Mouse (Mus musculus): ENCODE results near the gene Napsa. TPM values are rescaled to one million over a fixed set of nuclear protein-coding genes. Genes with fewer than 3 reads are reported as not detected.

Gene Napsa
- polyA plus RNA-seq, 1 experiment from 2014 or later = 1.9 TPM

DNA sequence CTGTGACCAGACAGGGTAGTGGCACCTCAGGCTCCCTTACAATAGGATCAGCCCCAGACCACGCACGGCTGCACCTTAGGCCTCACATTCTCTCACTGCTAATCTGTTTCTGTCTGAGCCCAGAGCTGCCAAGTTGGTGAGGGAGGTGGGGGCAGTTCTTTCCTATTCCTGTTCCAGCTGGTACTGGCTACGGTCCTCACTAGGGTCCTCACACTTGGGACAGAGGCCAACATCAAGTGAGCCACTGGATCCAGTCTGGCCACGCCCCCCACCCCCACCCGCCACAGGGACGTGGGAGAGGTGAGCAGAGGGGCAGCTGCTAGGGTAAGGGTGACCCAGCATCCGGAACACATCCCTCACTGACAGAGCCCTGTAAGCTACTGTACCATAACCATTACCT, 35.2 kb upstream of the Napsa start:
- no peaks in the 10 kb centered on the region for H3K9me3 ChIP-seq (replicated peaks; ENCODE audit: control insufficient read depth, low read length, poor library complexity, severe bottlenecking)
- H3K4me1 ChIP-seq (ENCODE audit: control insufficient read depth, insufficient read depth, low read length) = no peaks in the 10 kb centered on the region
- peaks cover 4% of the 10 kb centered on the region; the same call in 1 of the 2 replicates for H3K36me3 ChIP-seq (ENCODE audit: control insufficient read depth, insufficient read depth, low read length)
- no peak overlapping the region for H3K4me3 ChIP-seq (ENCODE audit: low read depth, low read length)
- H3K4me2 ChIP-seq (ENCODE audit: low read length) = no peak overlapping the region
- no peak overlapping the region for H3K9ac ChIP-seq (ENCODE audit: low read depth, low read length)
- WGBS = 78% methylated on average over 7 of the region's 7 CpGs
- ATAC-seq = no peak
- no peaks in the 10 kb centered on the region for H3K27me3 ChIP-seq (ENCODE audit: control insufficient read depth, insufficient read depth, low read depth, low read length)
- no peak overlapping the region for H3K27ac ChIP-seq (ENCODE audit: low read length)

DNA sequence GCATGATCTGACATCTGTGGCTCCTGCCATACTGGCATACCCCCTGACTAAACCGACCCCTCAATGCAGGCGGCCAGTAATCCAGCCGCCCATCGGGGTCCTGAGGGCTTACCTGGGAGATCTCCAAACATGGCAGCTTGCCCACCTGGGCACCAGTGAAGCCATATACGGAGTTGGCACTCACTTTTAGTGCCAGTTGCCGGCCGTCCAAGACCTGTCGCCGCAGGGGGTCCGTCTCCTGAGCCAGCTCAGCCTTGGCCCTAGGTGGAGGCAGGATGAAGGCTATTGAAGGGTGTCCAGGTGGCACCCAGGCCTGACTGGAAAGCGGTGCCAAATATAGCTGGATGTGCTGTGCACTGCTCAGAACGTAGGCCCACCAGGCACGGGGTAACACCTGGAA, 34.7 kb upstream of the Napsa start:
- H3K4me3 ChIP-seq (ENCODE audit: low read depth, low read length) = no peak overlapping the region
- H3K27me3 ChIP-seq (ENCODE audit: control insufficient read depth, insufficient read depth, low read depth, low read length) = no peaks in the 10 kb centered on the region
- no peak overlapping the region for H3K27ac ChIP-seq (ENCODE audit: low read length)
- 93% methylated on average over 13 of the region's 13 CpGs for WGBS
- H3K36me3 ChIP-seq (ENCODE audit: control insufficient read depth, insufficient read depth, low read length) = peaks cover 4% of the 10 kb centered on the region; the same call in 1 of the 2 replicates
- H3K9ac ChIP-seq (ENCODE audit: low read depth, low read length) = no peak overlapping the region
- H3K4me2 ChIP-seq (ENCODE audit: low read length) = no peak overlapping the region
- no peak for ATAC-seq
- no peaks in the 10 kb centered on the region for H3K4me1 ChIP-seq (ENCODE audit: control insufficient read depth, insufficient read depth, low read length)
- no peaks in the 10 kb centered on the region for H3K9me3 ChIP-seq (replicated peaks; ENCODE audit: control insufficient read depth, low read length, poor library complexity, severe bottlenecking)

DNA sequence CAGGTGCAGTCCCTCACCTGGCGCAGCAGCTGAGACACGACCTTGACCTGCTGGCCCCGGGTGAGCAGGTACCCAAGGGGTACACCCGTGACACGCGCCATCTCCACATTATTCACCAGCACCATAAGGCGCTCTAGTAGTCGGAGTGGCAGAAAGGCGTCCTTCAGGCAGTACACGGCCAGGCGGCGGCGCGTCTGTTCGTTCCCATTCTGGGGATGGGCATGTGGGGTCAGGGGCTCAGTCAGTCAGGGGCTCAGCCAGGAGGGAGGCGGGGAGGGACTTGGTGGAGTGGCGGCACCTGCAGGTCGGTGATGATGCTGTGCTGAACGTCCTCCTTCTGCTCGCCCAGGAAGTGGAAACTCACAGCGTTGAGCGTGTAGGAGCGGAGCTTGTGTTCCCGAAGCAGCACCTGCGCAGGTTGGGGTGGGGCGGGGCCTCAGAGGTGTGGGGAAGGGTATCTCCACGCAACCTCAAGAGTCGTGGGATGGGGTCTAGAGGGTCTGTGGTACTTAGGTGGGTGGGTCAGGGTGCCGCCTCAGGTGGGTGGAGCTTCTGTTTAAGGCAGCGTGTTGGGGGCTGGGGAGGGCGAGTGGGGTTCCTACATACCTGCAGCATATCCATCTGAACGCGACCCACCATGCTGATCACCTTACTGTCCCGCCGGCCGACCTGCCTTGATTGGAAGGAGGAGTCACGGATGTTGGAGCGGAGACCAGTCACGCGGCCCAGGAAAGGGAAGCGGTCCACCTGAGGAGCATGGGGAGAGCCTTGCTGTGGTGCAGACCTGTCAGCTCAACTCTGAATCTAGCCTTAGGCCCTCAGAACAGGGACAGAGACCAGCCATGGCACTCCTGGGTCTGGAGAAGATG, 33.2 kb upstream of the Napsa start:
- H3K36me3 ChIP-seq (ENCODE audit: control insufficient read depth, insufficient read depth, low read length) = peaks cover 4% of the 10 kb centered on the region; the same call in 1 of the 2 replicates
- no peaks in the 10 kb centered on the region for H3K9me3 ChIP-seq (replicated peaks; ENCODE audit: control insufficient read depth, low read length, poor library complexity, severe bottlenecking)
- 94% methylated on average over 40 of the region's 41 CpGs for WGBS
- H3K4me1 ChIP-seq (ENCODE audit: control insufficient read depth, insufficient read depth, low read length) = no peaks in the 10 kb centered on the region
- H3K4me2 ChIP-seq (ENCODE audit: low read length) = no peak overlapping the region
- H3K27me3 ChIP-seq (ENCODE audit: control insufficient read depth, insufficient read depth, low read depth, low read length) = no peaks in the 10 kb centered on the region
- no peak overlapping the region for H3K27ac ChIP-seq (ENCODE audit: low read length)
- no peak for ATAC-seq
- no peak overlapping the region for H3K4me3 ChIP-seq (ENCODE audit: low read depth, low read length)
- no peak overlapping the region for H3K9ac ChIP-seq (ENCODE audit: low read depth, low read length)

DNA sequence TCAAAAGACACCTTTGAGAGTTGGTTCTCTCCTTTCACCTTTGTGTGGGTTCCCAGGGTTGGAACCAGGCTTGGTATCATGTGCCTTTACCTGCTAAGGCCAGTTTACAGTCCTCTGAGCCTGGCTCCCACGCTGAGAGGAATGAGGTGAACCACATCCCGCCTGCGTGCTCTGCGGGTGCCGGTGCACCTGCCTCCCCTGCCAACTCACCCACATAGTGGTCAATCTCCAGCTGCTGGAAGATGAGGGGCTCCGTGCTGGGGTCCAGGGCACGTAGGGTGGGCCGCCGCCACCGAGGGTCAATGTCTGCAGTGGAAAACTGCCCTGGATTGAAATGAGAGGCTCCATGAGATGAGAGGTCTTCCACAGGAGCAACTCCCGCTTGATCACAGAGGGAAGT, 29.6 kb upstream of the Napsa start:
- Histone ChIP-seq H3K4me2 (ENCODE audit: low read length) (no peak overlapping the region), H3K9ac (ENCODE audit: low read depth, low read length) (no peak overlapping the region), H3K36me3 (ENCODE audit: control insufficient read depth, insufficient read depth, low read length) (peaks cover 4% of the 10 kb centered on the region; the same call in 1 of the 2 replicates), H3K4me1 (ENCODE audit: control insufficient read depth, insufficient read depth, low read length) (peaks cover 2% of the 10 kb centered on the region), H3K27me3 (ENCODE audit: control insufficient read depth, insufficient read depth, low read depth, low read length) (no peaks in the 10 kb centered on the region), H3K4me3 (ENCODE audit: low read depth, low read length) (no peak overlapping the region), H3K9me3 (replicated peaks; ENCODE audit: control insufficient read depth, low read length, poor library complexity, severe bottlenecking) (no peaks in the 10 kb centered on the region), H3K27ac (ENCODE audit: low read length) (no peak overlapping the region)
- ATAC-seq = no peak
- 95% methylated on average over 11 of the region's 11 CpGs for WGBS

DNA sequence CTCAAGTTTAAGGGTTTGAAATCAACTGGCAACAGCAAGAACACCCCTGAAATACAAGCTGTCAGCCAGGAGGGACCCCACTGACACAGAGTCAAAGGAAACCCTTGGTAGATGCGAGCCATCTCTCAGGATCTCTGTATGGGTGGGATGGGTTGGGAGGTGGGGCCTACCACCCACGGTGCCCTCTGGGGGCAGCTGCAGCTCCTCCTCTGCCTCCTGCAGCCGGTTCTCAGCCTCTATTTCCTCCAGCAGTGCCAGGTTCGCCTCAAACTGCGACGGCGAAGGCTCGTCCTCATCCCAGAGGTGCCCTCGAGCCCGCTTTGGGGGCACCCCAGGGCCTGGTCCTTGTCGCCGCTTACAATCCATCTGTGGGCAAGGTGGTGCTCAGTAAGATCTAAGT, 29.1 kb upstream of the Napsa start:
- Histone ChIP-seq H3K36me3 (ENCODE audit: control insufficient read depth, insufficient read depth, low read length) (peaks cover 4% of the 10 kb centered on the region; the same call in 1 of the 2 replicates), H3K27ac (ENCODE audit: low read length) (no peak overlapping the region), H3K4me1 (ENCODE audit: control insufficient read depth, insufficient read depth, low read length) (peaks cover 7% of the 10 kb centered on the region), H3K9me3 (replicated peaks; ENCODE audit: control insufficient read depth, low read length, poor library complexity, severe bottlenecking) (no peaks in the 10 kb centered on the region), H3K27me3 (ENCODE audit: control insufficient read depth, insufficient read depth, low read depth, low read length) (no peaks in the 10 kb centered on the region), H3K9ac (ENCODE audit: low read depth, low read length) (no peak overlapping the region), H3K4me2 (ENCODE audit: low read length) (no peak overlapping the region), H3K4me3 (ENCODE audit: low read depth, low read length) (no peak overlapping the region)
- ATAC-seq = no peak
- 82% methylated on average over 12 of the region's 12 CpGs for WGBS

DNA sequence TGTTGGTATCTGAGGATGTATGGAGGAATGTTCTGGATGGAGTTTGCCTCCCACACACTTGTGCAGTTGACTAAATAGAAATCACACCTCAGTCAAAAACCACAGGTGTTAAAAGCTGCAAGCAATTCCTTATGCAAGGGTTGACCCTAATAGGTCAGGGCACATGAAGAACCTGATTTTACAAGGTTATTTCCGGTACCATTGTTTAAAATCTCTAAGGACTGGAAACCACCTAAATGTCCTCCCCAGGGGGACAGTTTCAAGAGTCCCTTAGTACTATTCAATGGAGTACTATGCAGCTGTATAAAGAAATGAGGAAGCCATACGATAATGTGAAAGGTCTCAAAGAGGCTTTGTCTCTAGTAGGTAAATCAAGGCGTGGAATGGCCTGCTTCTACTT, 25.9 kb upstream of the Napsa start:
- Histone ChIP-seq H3K27me3 (ENCODE audit: control insufficient read depth, insufficient read depth, low read depth, low read length) (no peaks in the 10 kb centered on the region), H3K36me3 (ENCODE audit: control insufficient read depth, insufficient read depth, low read length) (peaks cover 4% of the 10 kb centered on the region; the same call in 1 of the 2 replicates), H3K9ac (ENCODE audit: low read depth, low read length) (no peak overlapping the region), H3K4me1 (ENCODE audit: control insufficient read depth, insufficient read depth, low read length) (peaks cover 10% of the 10 kb centered on the region), H3K27ac (ENCODE audit: low read length) (no peak overlapping the region), H3K4me2 (ENCODE audit: low read length) (no peak overlapping the region), H3K4me3 (ENCODE audit: low read depth, low read length) (no peak overlapping the region), H3K9me3 (replicated peaks; ENCODE audit: control insufficient read depth, low read length, poor library complexity, severe bottlenecking) (no peaks in the 10 kb centered on the region)
- ATAC-seq = no peak
- WGBS = 97% methylated on average over 3 of the region's 3 CpGs

DNA sequence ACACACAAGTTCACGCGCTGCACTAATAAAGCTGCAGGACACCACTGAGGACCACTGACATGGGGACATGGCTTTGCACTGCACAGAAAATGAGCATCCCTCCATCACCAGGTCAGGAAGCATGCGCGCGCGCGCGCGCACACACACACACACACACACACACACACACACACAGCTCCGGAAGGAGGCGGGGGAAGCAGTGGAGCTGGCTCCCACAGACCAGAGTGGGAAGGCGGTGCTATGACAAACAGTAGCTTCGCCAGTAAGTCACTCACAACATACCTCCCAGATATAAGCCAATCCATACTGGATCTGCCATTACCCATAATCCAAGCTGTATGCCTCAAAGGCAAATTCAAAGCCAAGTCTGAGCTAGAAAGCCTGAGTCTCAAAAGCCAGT, 25.1 kb upstream of the Napsa start:
- Histone ChIP-seq H3K27ac (ENCODE audit: low read length) (no peak overlapping the region), H3K4me2 (ENCODE audit: low read length) (no peak overlapping the region), H3K36me3 (ENCODE audit: control insufficient read depth, insufficient read depth, low read length) (peaks cover 4% of the 10 kb centered on the region; the same call in 1 of the 2 replicates), H3K4me1 (ENCODE audit: control insufficient read depth, insufficient read depth, low read length) (peaks cover 10% of the 10 kb centered on the region), H3K9ac (ENCODE audit: low read depth, low read length) (no peak overlapping the region), H3K27me3 (ENCODE audit: control insufficient read depth, insufficient read depth, low read depth, low read length) (no peaks in the 10 kb centered on the region), H3K4me3 (ENCODE audit: low read depth, low read length) (no peak overlapping the region), H3K9me3 (replicated peaks; ENCODE audit: control insufficient read depth, low read length, poor library complexity, severe bottlenecking) (no peaks in the 10 kb centered on the region)
- over 99% methylated on average over 13 of the region's 13 CpGs for whole genome bisulfite sequencing
- no peak for ATAC-seq

DNA sequence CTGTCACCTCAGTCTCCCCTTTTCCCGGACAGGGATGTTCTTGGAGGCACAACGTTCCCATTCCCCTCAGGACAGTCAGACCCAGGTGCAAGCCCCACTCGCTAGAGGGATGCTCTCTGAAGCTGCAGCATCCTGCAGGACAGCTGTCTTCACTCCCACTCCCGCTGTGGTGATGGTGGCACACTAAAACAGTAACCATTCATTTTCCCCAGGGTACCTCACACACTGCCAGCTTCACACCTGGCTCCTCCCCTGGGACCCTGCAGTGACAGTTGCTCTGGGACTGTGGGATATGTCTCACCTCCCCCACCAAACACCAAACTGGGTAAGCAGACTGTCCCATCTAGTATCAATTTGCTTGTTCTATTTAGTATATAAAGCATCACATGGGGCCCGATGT, 24.5 kb upstream of the Napsa start:
- no peak overlapping the region for H3K27ac ChIP-seq (ENCODE audit: low read length)
- 27% methylated on average over 5 of the region's 5 CpGs for WGBS
- no peak overlapping the region for H3K9ac ChIP-seq (ENCODE audit: low read depth, low read length)
- peak overlapping the region; percentile 89 for H3K4me2 ChIP-seq (ENCODE audit: low read length)
- peaks cover 13% of the 10 kb centered on the region for H3K4me1 ChIP-seq (ENCODE audit: control insufficient read depth, insufficient read depth, low read length)
- peak overlapping the region; percentile 54 for H3K4me3 ChIP-seq (ENCODE audit: low read depth, low read length)
- H3K27me3 ChIP-seq (ENCODE audit: control insufficient read depth, insufficient read depth, low read depth, low read length) = no peaks in the 10 kb centered on the region
- ATAC-seq = no peak
- no peaks in the 10 kb centered on the region for H3K9me3 ChIP-seq (replicated peaks; ENCODE audit: control insufficient read depth, low read length, poor library complexity, severe bottlenecking)
- peaks cover 4% of the 10 kb centered on the region; the same call in 1 of the 2 replicates for H3K36me3 ChIP-seq (ENCODE audit: control insufficient read depth, insufficient read depth, low read length)

DNA sequence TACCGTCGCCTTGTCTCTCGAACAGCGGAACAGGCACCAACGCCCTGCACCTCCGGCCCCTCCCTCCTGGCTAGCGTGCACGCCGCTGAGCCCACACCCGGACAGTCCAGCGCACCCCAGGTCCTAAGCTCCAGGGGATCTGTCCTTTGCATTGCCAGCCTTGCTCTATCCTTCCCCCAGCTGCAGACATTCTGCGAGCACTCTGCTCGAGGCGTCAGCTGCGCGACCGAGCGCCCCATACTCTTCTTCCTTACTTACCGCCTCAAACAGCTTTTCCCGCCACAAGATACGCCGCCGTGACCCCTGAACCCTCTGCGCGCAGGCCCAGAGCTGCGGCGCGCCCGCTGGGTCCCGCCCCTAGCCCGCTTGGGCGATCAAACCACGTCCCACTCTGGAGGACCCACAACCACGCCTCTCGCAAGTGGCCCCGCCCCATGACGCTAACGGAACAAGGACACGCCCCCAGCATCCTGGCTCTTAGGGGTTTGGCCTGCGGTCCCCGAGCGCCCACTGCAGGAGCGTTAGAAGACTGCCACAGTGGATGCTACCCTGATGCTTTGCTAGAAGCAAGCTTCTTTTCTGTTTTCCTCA, 23.6 kb upstream of the Napsa start, which contains the start of gene Pold1:
Pold1 (minus strand) TSS at position 353 of the 591 bp plus-strand sequence.
- H3K9me3 ChIP-seq (replicated peaks; ENCODE audit: control insufficient read depth, low read length, poor library complexity, severe bottlenecking) = no peaks in the 10 kb centered on the region
- WGBS = under 1% methylated on average over 43 of the region's 43 CpGs
- H3K9ac ChIP-seq (ENCODE audit: low read depth, low read length) = peak within 1 kb of the TSS; percentile 61
- peak within 1 kb of the TSS; percentile 59 for H3K27ac ChIP-seq (ENCODE audit: low read length)
- ATAC-seq = peak; percentile 89
- no peaks in the 10 kb centered on the region for H3K27me3 ChIP-seq (ENCODE audit: control insufficient read depth, insufficient read depth, low read depth, low read length)
- peaks cover 18% of the 10 kb centered on the region for H3K4me1 ChIP-seq (ENCODE audit: control insufficient read depth, insufficient read depth, low read length)
- peak within 1 kb of the TSS; percentile 89 for H3K4me2 ChIP-seq (ENCODE audit: low read length)
- peak within 1 kb of the TSS; percentile 54 for H3K4me3 ChIP-seq (ENCODE audit: low read depth, low read length)
- H3K36me3 ChIP-seq (ENCODE audit: control insufficient read depth, insufficient read depth, low read length) = peaks cover 4% of the 10 kb centered on the region; the same call in 1 of the 2 replicates

Data from midbrain, embryonic 16.5 days (tissue).